Mouse (Mus musculus): ENCODE measurements around the gene Apoa1. TPM values are rescaled to one million over a fixed set of nuclear protein-coding genes. Genes with fewer than 3 reads are reported as not detected.

The Apoa1 gene
- polyA plus RNA-seq, 1 experiment: 0.22 TPM

- DNase-seq (ENCODE audit: low read depth in 1 of 2, low spot score in 2 of 2): no peak
- Histone ChIP-seq H3K27me3 (ENCODE audit: control insufficient read depth, insufficient read depth, low read length) (0 out of 2 replicates have a peak, but pooled peaks cover 1% of the 10 kb centered on the region), H3K4me1 (ENCODE audit: control insufficient read depth, insufficient read depth, insufficient read length) (peaks cover 6% of the 10 kb centered on the region; the same call in 1 of the 2 replicates), H3K27ac (ENCODE audit: insufficient read depth, low read length) (no peak overlapping the region), H3K36me3 (ENCODE audit: control insufficient read depth, insufficient read depth, low read length) (no peaks in the 10 kb centered on the region), H3K4me3 (ENCODE audit: extremely low read depth, insufficient read depth, insufficient read length) (no peak overlapping the region)
- 86% methylated on average over 5 of the region's 5 CpGs for WGBS
- no peak for TF ChIP-seq POLR2A (IDR thresholded peaks at IDR 0.05; ENCODE audit: low read depth, low read length)
- no peak for TF ChIP-seq CTCF (IDR thresholded peaks at IDR 0.05; ENCODE audit: extremely low read depth, insufficient read depth, insufficient read length, insufficient replicate concordance)
Measured at GRCm38 (mm10) chr9:46269125-46269524, 40.7 kb downstream of the Apoa1 start.

DNA sequence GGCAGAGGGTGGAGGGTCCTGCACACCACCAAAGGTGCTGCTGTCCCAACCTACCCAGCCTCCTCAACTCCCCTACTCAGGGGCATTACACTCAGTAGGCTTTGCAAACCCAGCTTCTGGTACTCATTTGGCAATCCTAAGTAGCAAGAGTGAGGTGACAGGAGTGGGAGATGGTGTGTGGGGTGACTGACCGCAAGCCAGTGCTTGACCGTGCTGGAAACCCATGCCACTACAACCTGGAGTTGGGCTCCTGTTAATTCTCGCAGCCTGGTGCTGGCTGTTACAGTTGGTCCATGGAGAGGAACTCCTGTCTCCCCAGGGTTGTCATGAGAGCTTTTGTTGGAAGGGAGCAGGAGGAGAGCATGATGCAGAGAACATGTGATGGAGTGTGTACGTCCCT is 42.4 kb downstream of the Apoa1 start:
- H3K27me3 ChIP-seq (ENCODE audit: control insufficient read depth, insufficient read depth, low read length): 0 out of 2 replicates have a peak, but pooled peaks cover 1% of the 10 kb centered on the region
- WGBS: 98% methylated on average over 4 of the region's 4 CpGs
- H3K27ac ChIP-seq (ENCODE audit: insufficient read depth, low read length): no peak overlapping the region
- peaks cover 8% of the 10 kb centered on the region; the same call in 1 of the 2 replicates for H3K4me1 ChIP-seq (ENCODE audit: control insufficient read depth, insufficient read depth, insufficient read length)
- peaks cover 6% of the 10 kb centered on the region; the same call in 1 of the 2 replicates for H3K36me3 ChIP-seq (ENCODE audit: control insufficient read depth, insufficient read depth, low read length)
- no peak for DNase-seq (ENCODE audit: low read depth in 1 of 2, low spot score in 2 of 2)
- TF ChIP-seq CTCF (IDR thresholded peaks at IDR 0.05; ENCODE audit: extremely low read depth, insufficient read depth, insufficient read length, insufficient replicate concordance) (no peak), POLR2A (IDR thresholded peaks at IDR 0.05; ENCODE audit: low read depth, low read length) (no peak)
- H3K4me3 ChIP-seq (ENCODE audit: extremely low read depth, insufficient read depth, insufficient read length): no peak overlapping the region

DNA sequence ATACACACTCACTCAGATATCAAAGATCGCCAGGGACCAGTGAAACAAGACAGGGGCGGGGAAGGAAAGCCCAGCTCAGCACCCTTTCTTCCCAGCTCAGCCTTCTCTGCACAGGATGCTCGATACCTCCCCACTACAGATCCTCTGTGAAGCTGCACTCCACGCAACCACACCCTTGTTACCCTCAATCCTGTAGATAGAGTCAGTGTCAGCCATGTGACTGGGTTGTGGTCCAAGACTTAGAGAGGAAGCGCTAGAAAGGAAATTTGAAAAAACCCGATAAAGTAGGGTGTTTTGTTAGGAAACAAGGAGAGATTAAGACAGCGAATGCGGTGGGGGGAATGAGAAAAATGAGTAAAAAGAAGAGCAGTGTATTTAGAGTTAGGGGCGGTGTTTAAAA is 43.7 kb downstream of the Apoa1 start:
- TF ChIP-seq POLR2A (IDR thresholded peaks at IDR 0.05; ENCODE audit: low read depth, low read length): no peak
- no peak for TF ChIP-seq CTCF (IDR thresholded peaks at IDR 0.05; ENCODE audit: extremely low read depth, insufficient read depth, insufficient read length, insufficient replicate concordance)
- H3K27me3 ChIP-seq (ENCODE audit: control insufficient read depth, insufficient read depth, low read length): 0 out of 2 replicates have a peak, but pooled peaks cover 1% of the 10 kb centered on the region
- DNase-seq (ENCODE audit: low read depth in 1 of 2, low spot score in 2 of 2): peak in 1 of 2 experiments; percentile 9
- peaks cover 13% of the 10 kb centered on the region; the same call in 1 of the 2 replicates for H3K36me3 ChIP-seq (ENCODE audit: control insufficient read depth, insufficient read depth, low read length)
- H3K27ac ChIP-seq (ENCODE audit: insufficient read depth, low read length): no peak overlapping the region
- H3K4me3 ChIP-seq (ENCODE audit: extremely low read depth, insufficient read depth, insufficient read length): no peak overlapping the region
- WGBS: 57% methylated on average over 9 of the region's 9 CpGs
- peaks cover 8% of the 10 kb centered on the region; the same call in 1 of the 2 replicates for H3K4me1 ChIP-seq (ENCODE audit: control insufficient read depth, insufficient read depth, insufficient read length)

DNA sequence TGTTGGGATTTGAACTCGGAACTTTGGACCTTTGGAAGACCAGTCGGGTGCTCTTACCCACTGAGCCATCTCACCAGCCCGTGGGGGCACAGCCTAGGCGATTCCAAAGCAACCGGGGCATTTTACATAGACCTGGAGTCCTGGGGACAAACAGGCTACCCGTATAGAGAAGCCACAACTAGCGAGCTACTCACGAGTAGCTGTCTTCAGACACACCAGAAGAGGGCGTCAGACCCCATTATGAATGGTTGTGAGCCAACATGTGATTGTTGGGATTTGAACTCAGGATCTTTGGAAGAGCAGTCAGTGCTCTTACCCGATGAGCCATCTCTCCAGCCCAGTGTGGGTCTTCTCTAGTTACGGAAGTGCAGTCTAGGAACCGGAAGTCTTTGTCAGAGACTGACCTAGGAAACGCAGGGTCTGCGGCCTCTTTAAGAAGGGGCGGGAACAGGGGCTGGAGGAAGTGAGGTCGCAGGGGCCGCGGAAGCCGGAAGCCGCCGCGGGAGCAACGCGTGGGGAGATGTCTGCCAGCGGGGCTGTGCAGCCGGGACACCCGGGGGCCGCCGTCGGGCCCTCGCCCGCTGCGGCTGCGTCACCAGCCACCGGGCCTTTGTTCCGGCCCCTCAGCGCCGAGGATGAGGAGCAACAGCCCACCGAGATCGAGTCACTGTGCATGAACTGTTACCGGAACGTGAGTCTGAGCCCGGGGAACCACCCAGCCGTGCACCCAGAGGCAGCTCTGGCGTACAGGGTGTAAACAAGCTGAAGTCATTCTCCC is 44.5 kb downstream of the Apoa1 start, which contains the start of gene Zpr1:
Zpr1 (plus strand) TSS at position 388 of the 778 bp plus-strand sequence.
- 5% methylated on average over 45 of the region's 45 CpGs for WGBS
- peaks cover 8% of the 10 kb centered on the region; the same call in 1 of the 2 replicates for H3K4me1 ChIP-seq (ENCODE audit: control insufficient read depth, insufficient read depth, insufficient read length)

GRCm38 (mm10) chr9:46274494-46274893 is 46.1 kb downstream of the Apoa1 start:
- WGBS: 89% methylated on average over 9 of the region's 9 CpGs
- no peaks in the 10 kb centered on the region for H3K27me3 ChIP-seq (ENCODE audit: control insufficient read depth, insufficient read depth, low read length)
- no peak overlapping the region for H3K4me3 ChIP-seq (ENCODE audit: extremely low read depth, insufficient read depth, insufficient read length)
- H3K4me1 ChIP-seq (ENCODE audit: control insufficient read depth, insufficient read depth, insufficient read length): peaks cover 8% of the 10 kb centered on the region; the same call in 1 of the 2 replicates
- no peak overlapping the region for H3K27ac ChIP-seq (ENCODE audit: insufficient read depth, low read length)
- no peak for DNase-seq (ENCODE audit: low read depth in 1 of 2, low spot score in 2 of 2)
- H3K36me3 ChIP-seq (ENCODE audit: control insufficient read depth, insufficient read depth, low read length): peaks cover 24% of the 10 kb centered on the region
- TF ChIP-seq CTCF (IDR thresholded peaks at IDR 0.05; ENCODE audit: extremely low read depth, insufficient read depth, insufficient read length, insufficient replicate concordance) (no peak), POLR2A (IDR thresholded peaks at IDR 0.05; ENCODE audit: low read depth, low read length) (no peak)

More for the DNA sequence above, 44.5 kb downstream of the Apoa1 start, which contains the start of gene Zpr1:
- Histone ChIP-seq H3K27ac (ENCODE audit: insufficient read depth, low read length) (peak within 1 kb of the TSS; percentile 45), H3K4me3 (ENCODE audit: extremely low read depth, insufficient read depth, insufficient read length) (peak within 1 kb of the TSS; percentile 76), H3K27me3 (ENCODE audit: control insufficient read depth, insufficient read depth, low read length) (0 out of 2 replicates have a peak, but pooled peaks cover 1% of the 10 kb centered on the region), H3K36me3 (ENCODE audit: control insufficient read depth, insufficient read depth, low read length) (peaks cover 19% of the 10 kb centered on the region)
- TF ChIP-seq CTCF (IDR thresholded peaks at IDR 0.05; ENCODE audit: extremely low read depth, insufficient read depth, insufficient read length, insufficient replicate concordance) (no peak), POLR2A (IDR thresholded peaks at IDR 0.05; ENCODE audit: low read depth, low read length) (peak; percentile 4)
- DNase-seq (ENCODE audit: low read depth in 1 of 2, low spot score in 2 of 2): peak; percentile 88

Other genes starting within 250 kb of the Apoa1 start
- 10.3 and 12.1 TPM in 2 replicates for gene Pafah1b2, start 215.9 kb upstream of the Apoa1 start, polyA plus RNA-seq (2012; rRNA removed)
- 13.4 and 13.7 TPM in 2 replicates for gene Sik3, start 215.8 kb upstream of the Apoa1 start, polyA plus RNA-seq (2012; rRNA removed)
- 0.44 and 0.45 TPM in 2 replicates for gene Apoc3, start 7.1 kb downstream of the Apoa1 start, polyA plus RNA-seq (2012; rRNA removed)
- 0.31 and 0.33 TPM in 2 replicates for gene Apoa4, start 12.1 kb downstream of the Apoa1 start, polyA plus RNA-seq (2012; rRNA removed)
- gene Apoa5, start 40.1 kb downstream of the Apoa1 start, polyA plus RNA-seq (2012; rRNA removed): 0.08 and 0.15 TPM in 2 replicates
- 19.4 and 24.9 TPM in 2 replicates for gene Zpr1, start 44.5 kb downstream of the Apoa1 start, polyA plus RNA-seq (2012; rRNA removed)
- 8.0 and 9.0 TPM in 2 replicates for gene Bud13, start 54.4 kb downstream of the Apoa1 start, polyA plus RNA-seq (2012; rRNA removed)
- not detected in 2 replicates for gene 4931429L15Rik, start 91.4 kb downstream of the Apoa1 start, polyA plus RNA-seq (2012; rRNA removed)

All from spleen, adult 2 months (tissue).